Mouse (Mus musculus) lung, postnatal 10 days (tissue): Measurements from ENCODE around the gene Baiap2.

Source experiments
- DNase-seq: peaks from one replicate; pipeline ENCODE4 v3.0.0; 2021

Baiap2 gene

DNA sequence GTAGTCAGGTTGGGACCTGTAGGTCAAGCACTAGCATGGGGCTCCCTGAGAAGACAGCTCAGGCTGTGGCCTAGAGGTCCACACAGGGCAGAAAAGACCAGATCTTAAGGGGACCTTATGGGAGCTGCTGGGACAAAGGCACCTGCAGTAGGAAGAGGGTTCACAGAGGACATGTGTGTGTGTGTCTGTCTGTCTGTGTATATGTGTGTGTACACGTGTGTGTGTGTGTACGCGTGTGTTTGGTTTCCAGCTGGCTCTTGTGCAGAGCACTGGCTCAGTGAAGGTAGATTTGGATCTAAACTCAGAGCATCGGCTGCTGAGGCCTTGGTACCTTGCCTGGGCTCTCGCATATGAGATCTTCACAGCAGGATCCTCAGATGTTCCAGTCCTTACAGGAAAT is 21.9 kb upstream of the Baiap2 start:
- no peak for DNase-seq

DNA sequence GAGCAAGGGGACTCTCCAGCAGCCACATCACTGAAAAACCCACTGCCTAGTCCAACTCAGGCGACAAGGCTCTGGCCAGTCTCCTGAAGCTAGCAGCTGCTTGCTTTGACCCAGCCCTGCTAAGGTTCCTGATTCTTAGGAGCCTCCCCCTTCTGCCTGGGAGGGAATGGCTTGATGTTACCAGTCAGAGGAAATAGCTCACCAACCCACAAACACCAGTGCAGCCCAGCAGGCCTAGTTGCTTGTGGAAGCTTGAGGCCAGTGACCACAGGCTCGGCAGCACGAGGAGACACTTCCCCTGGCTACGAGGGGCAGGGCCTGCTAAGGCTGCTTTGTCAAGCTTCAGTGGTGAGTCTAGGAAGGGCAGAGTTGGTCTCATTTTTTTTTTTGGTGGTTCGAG is 17.4 kb upstream of the Baiap2 start:
- no peak for DNase-seq

DNA sequence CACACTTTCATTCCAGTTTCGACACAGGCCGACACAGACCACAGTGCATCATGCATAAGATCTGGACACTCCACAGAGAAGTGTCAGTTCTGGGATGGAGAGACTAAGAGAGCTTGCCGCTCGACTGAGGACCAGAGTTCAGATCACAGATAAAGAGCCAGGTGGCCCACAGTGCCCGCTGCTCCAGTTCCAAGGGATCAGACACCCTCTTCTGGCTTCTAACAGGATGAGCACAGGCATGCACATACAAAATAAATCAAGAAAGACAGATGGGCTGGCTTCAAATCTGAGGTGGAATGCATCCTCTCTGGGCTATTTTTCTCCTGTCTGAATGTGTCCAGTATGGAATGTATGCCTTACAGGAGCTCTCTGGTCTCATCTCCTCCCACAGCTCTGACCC is 15.8 kb upstream of the Baiap2 start:
- no peak for DNase-seq

- DNase-seq, result peak; percentile 79
These were observed 14.4 kb upstream of the Baiap2 start for GRCm38 (mm10) chr11:119928023-119928681.

GRCm38 (mm10) chr11:119929603-119930265 is 12.8 kb upstream of the Baiap2 start:
- no peak for DNase-seq

- DNase-seq, result no peak
These were observed 10.8 kb upstream of the Baiap2 start for GRCm38 (mm10) chr11:119931809-119932208.

DNA sequence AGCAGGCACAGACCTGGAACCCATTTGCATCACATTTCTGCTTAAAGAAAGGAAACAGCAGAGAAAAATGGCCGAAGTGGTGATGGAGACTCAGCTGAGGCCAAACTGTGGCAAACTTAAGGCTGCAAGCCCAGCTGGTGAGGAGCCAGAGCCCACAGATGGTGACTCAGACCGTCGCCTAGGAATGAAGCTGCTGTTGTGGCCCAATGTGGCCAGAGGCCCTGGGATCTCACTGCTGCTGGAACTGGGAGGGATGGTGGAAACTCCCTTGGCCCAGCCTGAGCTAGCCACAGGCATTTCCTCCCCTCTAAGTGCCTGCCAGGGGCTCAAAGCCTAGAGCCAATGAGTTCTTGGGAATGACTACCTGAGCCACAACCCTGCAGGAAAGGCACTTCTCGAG is 9.4 kb upstream of the Baiap2 start:
- DNase-seq, result peak; percentile 67

GRCm38 (mm10) chr11:119933819-119934583 is 8.6 kb upstream of the Baiap2 start:
- no peak for DNase-seq

GRCm38 (mm10) chr11:119934773-119935172 is 7.8 kb upstream of the Baiap2 start:
- no peak for DNase-seq

GRCm38 (mm10) chr11:119935457-119935856 is 7.1 kb upstream of the Baiap2 start:
- DNase-seq, result peak; percentile 78

- no peak for DNase-seq
These were observed 6.1 kb upstream of the Baiap2 start for GRCm38 (mm10) chr11:119936456-119936855.

DNA sequence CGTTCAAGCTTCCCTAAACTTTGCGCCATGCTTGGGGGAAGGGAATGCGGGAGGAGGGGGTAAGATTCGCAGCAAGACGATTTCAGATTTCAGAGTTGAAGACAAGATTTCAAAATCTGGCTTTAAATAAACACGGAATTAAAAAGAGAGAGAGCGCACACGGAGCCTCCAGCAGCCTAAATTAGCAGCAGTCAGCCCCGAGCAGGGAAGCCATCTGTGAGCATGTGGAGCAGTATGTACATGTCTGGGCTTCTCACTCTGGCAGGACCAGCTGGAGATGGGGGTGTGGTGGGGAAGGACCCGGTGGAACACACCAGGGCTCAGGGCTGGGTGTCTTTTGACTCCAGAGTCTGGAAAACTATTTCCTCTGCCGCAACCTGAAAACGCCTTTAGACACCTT is 5.3 kb upstream of the Baiap2 start:
- DNase-seq, result no peak

DNA sequence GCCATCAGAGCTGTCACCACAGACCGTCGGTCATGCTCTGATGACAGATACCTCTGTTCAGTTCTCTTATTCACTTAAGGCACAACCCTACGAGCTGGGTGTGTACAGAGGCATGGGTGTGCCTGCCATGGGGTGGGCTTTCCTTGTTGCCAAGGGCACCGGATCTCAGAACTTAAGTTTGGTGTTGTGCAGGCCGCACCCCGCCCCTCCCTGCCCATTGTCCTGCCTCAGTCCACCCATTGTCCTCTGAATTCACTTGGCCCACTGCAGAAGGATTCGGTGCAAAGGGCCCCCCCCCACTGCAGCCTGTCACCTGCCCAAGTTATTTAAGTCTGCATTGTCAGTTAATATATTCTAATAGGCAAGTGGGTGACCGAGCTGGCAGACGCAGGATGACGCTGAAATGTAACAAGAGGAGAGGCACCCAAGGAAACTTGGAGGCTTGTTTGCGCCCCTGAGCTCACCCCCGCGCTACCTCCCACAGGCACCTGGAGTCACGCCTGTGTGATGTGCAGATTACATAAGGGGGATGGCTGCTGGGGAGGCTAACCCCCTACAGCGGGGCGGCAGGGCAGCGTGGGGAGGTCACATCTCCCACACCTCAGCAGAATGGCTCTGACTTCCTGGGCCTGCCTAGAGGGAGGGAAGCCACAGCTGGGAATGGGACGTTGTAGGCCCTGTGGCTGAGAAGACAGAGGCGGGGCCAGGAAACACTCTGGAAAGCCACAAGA is 4.6 kb upstream of the Baiap2 start:
- DNase-seq, result peak; percentile 54

- DNase-seq, result no peak
These were observed 3.4 kb upstream of the Baiap2 start for GRCm38 (mm10) chr11:119939073-119939710.

GRCm38 (mm10) chr11:119939711-119940106 is 2.9 kb upstream of the Baiap2 start:
- no peak for DNase-seq

GRCm38 (mm10) chr11:119940142-119940541 is 2.4 kb upstream of the Baiap2 start:
- DNase-seq, result no peak

GRCm38 (mm10) chr11:119941794-119942193 is 769 bp upstream of the Baiap2 start:
- no peak for DNase-seq

DNA sequence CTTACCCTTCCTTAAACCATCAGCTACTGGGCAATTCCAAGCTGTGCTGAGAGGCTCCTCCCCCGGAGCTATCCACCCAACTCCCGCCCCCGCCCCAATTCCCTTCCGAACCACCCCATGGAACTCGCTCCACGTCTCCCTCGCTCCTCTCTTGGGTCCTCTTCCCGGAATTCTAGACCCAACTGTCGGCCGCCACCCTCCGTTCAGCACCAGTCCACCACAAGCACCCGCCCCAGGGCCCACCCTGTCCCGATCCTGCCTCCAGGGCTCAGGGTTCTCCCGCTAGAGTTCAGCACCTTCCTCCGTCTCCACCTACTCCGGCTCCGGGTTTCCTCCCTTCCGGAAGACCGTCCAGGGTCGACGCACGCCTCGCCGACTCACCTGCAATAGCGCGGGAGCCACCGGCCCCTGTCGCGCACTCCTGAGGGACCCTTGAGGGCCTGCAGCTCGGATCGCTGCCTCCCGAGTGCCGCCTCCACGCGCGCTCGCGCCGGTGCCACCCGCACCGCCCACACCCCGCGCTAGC is 299 bp upstream of the Baiap2 start:
- DNase-seq, result peak; percentile 68

DNA sequence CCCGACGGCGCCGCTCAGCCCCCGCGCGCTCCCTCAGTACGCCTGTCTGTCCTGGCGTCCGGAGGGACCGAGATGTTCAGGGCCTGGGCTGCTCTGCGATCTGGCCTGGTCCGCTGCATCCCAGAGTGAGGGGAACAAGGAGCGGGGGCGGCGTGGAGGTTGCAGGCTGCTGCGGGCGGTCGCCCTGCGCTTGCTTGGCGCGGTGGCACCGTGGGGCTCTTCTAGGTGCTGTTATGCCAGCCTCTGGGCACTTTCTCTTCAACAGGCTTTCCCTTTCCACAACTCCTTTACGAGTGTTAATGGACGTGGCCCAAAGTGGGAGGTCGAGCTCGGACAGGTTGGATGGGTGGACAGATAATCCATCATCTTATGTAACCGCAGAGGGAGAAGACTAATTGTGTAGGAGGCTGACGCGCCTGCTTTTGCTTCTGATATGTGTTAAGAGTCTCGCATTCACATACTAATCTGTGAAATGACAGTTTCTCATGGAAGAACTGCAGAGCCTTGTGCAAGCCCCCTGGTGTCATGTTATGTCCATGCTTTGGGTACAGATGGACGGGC is 945 bp downstream of the Baiap2 start:
- DNase-seq, result peak; percentile 47

DNA sequence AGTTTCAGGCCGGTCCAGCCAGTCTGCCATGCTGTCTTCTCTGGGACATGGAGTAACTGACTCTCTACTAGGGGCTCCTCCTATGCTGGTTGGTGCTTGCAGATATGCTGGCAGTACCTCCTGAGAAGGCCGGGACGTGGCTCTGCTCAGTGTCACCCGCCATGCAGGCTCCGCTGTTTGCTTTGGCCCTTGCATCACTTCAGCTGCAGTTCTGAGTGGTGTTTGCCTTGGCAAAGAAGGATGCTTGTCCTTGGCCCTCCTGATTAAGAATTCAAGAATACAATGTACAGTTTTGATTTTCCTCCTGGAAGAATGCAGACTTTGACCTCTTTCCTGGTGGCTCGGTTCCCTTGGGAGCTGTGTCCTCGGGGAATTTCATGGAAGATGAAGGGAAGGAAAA is 2.8 kb downstream of the Baiap2 start:
- peak; percentile 70 for DNase-seq

DNA sequence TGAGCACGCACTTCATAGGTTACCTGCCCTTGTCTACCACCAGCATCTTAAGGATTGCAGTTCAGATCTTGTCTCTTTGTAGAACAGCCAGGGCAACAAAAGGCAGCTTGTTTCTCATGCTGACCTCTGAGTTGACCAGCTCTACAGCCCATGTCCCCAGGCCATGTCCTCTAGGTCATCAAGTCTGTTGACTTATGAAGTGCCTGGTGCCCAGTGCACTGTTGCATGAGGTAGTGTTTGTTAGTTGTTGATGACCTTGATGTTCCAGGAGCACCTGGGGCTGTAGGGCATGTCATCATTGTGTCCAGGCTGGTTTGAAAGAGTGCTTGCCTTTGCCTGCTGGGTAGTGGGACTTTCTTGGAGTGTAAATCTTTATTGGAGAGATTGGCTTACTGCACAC is 4.9 kb downstream of the Baiap2 start:
- no peak for DNase-seq

- DNase-seq, result no peak
These were observed 5.3 kb downstream of the Baiap2 start for GRCm38 (mm10) chr11:119947897-119948296.
